Mouse (Mus musculus): ENCODE measurements at regions not wholly inside any gene's neighbourhood (a gene's known extent, or its start where the extent isn't known, plus 50 kb on each side); places are given as distances from the start of the nearest gene placed in this dataset.

DNA sequence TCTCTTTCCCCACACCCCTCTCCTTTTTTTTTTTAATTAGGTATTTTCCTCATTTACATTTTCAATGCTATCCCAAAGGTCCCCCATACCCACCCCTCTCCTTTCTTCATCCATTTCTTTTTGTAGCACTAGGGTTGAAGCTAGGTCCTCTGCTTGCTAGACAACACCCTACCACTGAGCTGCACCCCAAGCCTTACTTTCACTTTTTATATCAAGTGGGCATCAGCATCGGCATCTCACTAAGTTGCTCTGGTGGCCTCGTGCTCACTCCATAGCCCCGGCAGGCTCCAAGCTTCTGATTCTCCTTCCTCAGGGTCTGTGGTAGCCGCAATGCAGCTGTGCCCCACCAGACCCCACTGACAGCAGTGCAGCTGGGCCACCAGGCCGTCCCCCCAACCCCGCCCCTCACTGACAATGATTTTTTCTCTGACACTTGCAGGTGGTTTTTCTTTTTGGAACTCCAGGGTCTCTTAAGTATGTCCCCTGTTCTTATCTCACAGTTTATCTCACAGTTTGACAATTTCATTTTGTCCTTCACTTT, 77.5 kb downstream of the Nufip1 start:
- H3K27ac ChIP-seq (ENCODE audit: insufficient read depth, low read depth, low read length), result no peak overlapping the region
- H3K4me1 ChIP-seq (ENCODE audit: control insufficient read depth, insufficient read depth, insufficient read length, low read length), result peaks cover 6% of the 10 kb centered on the region
- no peaks in the 10 kb centered on the region for H3K27me3 ChIP-seq (ENCODE audit: control insufficient read depth, insufficient read depth, low read length)
- no peaks in the 10 kb centered on the region for H3K36me3 ChIP-seq (ENCODE audit: control insufficient read depth, insufficient read depth, low read length)
- no peak for TF ChIP-seq CTCF (IDR thresholded peaks at IDR 0.05; ENCODE audit: extremely low read depth, insufficient read length, insufficient replicate concordance, low read depth, low read length)
- TF ChIP-seq POLR2A (IDR thresholded peaks at IDR 0.05; ENCODE audit: low read depth, low read length), result no peak
- H3K4me3 ChIP-seq (ENCODE audit: low read depth, low read length), result peak overlapping the region; percentile 34
- WGBS, result 50% methylated on average over 6 of the region's 6 CpGs

DNA sequence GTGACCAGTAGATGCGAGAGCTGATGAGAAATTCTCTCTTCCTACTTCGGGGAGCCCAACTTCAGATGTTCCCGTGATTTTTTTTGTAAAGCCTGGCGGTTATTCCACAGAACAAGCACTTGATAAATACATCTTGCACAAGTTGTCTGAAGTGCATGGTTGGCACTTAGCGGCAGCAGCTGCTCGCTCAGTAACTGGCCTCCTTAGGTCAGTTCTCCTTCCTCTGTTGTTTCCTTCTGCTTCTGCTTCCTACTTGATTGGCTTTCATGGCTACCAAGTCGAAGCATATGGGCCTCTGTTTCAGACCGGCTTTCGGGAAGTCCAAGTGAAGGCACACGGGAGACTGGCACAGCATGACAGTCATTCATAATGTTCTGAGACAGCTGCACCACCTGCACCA, 84.6 kb downstream of the Nufip1 start:
- Histone ChIP-seq H3K27ac (ENCODE audit: insufficient read depth, low read depth, low read length) (no peak overlapping the region), H3K36me3 (ENCODE audit: control insufficient read depth, insufficient read depth, low read length) (no peaks in the 10 kb centered on the region), H3K27me3 (ENCODE audit: control insufficient read depth, insufficient read depth, low read length) (no peaks in the 10 kb centered on the region), H3K4me1 (ENCODE audit: control insufficient read depth, insufficient read depth, insufficient read length, low read length) (0 out of 2 replicates have a peak, but pooled peaks cover 2% of the 10 kb centered on the region), H3K4me3 (ENCODE audit: low read depth, low read length) (no peak overlapping the region)
- WGBS, result 76% methylated on average over 10 of the region's 10 CpGs
- TF ChIP-seq CTCF (IDR thresholded peaks at IDR 0.05; ENCODE audit: extremely low read depth, insufficient read length, insufficient replicate concordance, low read depth, low read length) (no peak), POLR2A (IDR thresholded peaks at IDR 0.05; ENCODE audit: low read depth, low read length) (no peak)

DNA sequence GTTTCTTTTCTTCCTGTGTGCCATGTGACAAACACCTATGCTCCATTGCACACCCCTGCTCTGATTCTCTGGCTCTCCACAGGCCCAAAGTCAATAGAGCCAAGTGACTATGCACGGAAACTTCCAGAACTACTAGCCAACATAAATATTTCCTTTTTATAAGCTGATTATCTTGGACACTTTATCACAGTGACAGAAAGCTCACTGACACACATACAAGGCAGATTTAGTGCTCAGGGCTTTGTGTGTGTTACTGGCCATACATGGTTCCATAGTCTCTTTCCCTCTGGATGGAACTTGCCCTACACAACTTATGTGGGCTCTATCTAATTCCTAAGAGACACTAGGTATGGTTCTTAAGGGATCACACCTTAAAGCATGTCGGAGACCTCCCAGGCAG, 86.7 kb downstream of the Nufip1 start:
- Histone ChIP-seq H3K36me3 (ENCODE audit: control insufficient read depth, insufficient read depth, low read length) (no peaks in the 10 kb centered on the region), H3K4me1 (ENCODE audit: control insufficient read depth, insufficient read depth, insufficient read length, low read length) (0 out of 2 replicates have a peak, but pooled peaks cover 2% of the 10 kb centered on the region), H3K4me3 (ENCODE audit: low read depth, low read length) (no peak overlapping the region), H3K27me3 (ENCODE audit: control insufficient read depth, insufficient read depth, low read length) (no peaks in the 10 kb centered on the region), H3K27ac (ENCODE audit: insufficient read depth, low read depth, low read length) (no peak overlapping the region)
- 72% methylated on average over 2 of the region's 2 CpGs for WGBS
- TF ChIP-seq POLR2A (IDR thresholded peaks at IDR 0.05; ENCODE audit: low read depth, low read length) (no peak), CTCF (IDR thresholded peaks at IDR 0.05; ENCODE audit: extremely low read depth, insufficient read length, insufficient replicate concordance, low read depth, low read length) (no peak)

DNA sequence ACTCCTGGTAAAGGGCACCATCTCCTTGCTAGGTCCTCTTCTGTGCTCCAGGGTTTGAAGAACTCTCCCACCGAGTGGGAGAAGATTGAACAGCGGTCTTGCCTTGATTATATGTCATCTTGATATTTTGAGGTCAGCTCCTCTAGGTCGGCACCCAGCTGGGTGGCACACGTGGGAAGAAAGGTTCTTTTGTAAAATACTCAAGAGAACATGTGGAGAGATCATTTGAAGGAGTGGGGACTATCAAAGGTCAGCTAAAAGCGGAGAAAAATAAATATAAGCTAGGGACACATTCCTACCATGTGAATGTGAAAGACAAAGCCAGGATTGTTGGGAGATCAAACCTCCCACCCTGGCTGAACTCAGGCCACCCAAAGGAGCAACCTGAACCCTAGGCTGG, 87.7 kb downstream of the Nufip1 start:
- no peaks in the 10 kb centered on the region for H3K27me3 ChIP-seq (ENCODE audit: control insufficient read depth, insufficient read depth, low read length)
- TF ChIP-seq CTCF (IDR thresholded peaks at IDR 0.05; ENCODE audit: extremely low read depth, insufficient read length, insufficient replicate concordance, low read depth, low read length) (no peak), POLR2A (IDR thresholded peaks at IDR 0.05; ENCODE audit: low read depth, low read length) (no peak)
- WGBS, result 64% methylated on average over 5 of the region's 5 CpGs
- no peak overlapping the region for H3K27ac ChIP-seq (ENCODE audit: insufficient read depth, low read depth, low read length)
- 0 out of 2 replicates have a peak, but pooled peaks cover 1% of the 10 kb centered on the region for H3K4me1 ChIP-seq (ENCODE audit: control insufficient read depth, insufficient read depth, insufficient read length, low read length)
- H3K4me3 ChIP-seq (ENCODE audit: low read depth, low read length), result no peak overlapping the region
- no peaks in the 10 kb centered on the region for H3K36me3 ChIP-seq (ENCODE audit: control insufficient read depth, insufficient read depth, low read length)

DNA sequence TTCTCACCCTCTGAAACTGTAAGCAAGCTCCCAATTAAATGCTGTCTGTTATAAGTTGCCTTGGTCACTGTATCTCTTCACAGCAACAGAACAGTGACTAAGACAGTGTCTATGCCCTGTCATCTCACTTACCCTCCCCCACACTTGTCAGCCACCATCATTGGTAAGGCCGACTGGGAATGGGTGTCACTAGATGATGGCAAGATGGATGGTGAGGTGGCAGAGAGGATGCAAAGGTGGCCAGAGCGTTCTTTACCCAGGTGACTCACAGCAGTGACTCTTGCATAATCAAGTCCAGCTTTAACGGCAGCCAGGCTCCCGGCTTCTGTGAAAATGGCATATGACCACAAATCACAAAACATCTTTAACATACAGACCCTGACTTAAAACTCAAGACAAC, 91.9 kb downstream of the Nufip1 start:
- no peaks in the 10 kb centered on the region for H3K27me3 ChIP-seq (ENCODE audit: control insufficient read depth, insufficient read depth, low read length)
- H3K4me3 ChIP-seq (ENCODE audit: low read depth, low read length), result no peak overlapping the region
- H3K27ac ChIP-seq (ENCODE audit: insufficient read depth, low read depth, low read length), result no peak overlapping the region
- no peak for TF ChIP-seq POLR2A (IDR thresholded peaks at IDR 0.05; ENCODE audit: low read depth, low read length)
- TF ChIP-seq CTCF (IDR thresholded peaks at IDR 0.05; ENCODE audit: extremely low read depth, insufficient read length, insufficient replicate concordance, low read depth, low read length), result no peak
- no peaks in the 10 kb centered on the region for H3K36me3 ChIP-seq (ENCODE audit: control insufficient read depth, insufficient read depth, low read length)
- 86% methylated on average over 4 of the region's 4 CpGs for WGBS
- H3K4me1 ChIP-seq (ENCODE audit: control insufficient read depth, insufficient read depth, insufficient read length, low read length), result no peaks in the 10 kb centered on the region

DNA sequence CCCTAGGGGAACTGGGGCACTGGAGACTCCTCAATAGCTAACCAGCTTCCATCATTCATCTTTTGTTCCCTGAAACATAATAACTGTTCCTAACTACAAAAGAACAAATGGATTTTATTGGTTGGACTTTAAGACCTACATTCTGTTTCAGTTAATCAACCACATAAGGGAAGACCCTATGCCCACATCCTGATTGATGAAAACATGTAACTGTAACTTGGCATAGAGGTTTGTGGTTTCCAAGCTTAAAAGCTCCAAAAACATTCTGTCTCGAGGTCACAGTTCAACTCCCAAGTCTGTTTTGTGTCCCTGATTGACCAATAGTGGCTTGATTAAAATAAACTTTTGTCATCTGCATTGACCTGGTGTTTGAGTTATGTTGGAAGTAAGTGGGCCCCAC, 92.4 kb downstream of the Nufip1 start:
- TF ChIP-seq CTCF (IDR thresholded peaks at IDR 0.05; ENCODE audit: extremely low read depth, insufficient read length, insufficient replicate concordance, low read depth, low read length) (no peak), POLR2A (IDR thresholded peaks at IDR 0.05; ENCODE audit: low read depth, low read length) (no peak)
- no peaks in the 10 kb centered on the region for H3K4me1 ChIP-seq (ENCODE audit: control insufficient read depth, insufficient read depth, insufficient read length, low read length)
- H3K36me3 ChIP-seq (ENCODE audit: control insufficient read depth, insufficient read depth, low read length), result no peaks in the 10 kb centered on the region
- H3K27ac ChIP-seq (ENCODE audit: insufficient read depth, low read depth, low read length), result no peak overlapping the region
- 64% methylated on average over 1 of the region's 1 CpGs for WGBS
- H3K4me3 ChIP-seq (ENCODE audit: low read depth, low read length), result no peak overlapping the region
- H3K27me3 ChIP-seq (ENCODE audit: control insufficient read depth, insufficient read depth, low read length), result no peaks in the 10 kb centered on the region

DNA sequence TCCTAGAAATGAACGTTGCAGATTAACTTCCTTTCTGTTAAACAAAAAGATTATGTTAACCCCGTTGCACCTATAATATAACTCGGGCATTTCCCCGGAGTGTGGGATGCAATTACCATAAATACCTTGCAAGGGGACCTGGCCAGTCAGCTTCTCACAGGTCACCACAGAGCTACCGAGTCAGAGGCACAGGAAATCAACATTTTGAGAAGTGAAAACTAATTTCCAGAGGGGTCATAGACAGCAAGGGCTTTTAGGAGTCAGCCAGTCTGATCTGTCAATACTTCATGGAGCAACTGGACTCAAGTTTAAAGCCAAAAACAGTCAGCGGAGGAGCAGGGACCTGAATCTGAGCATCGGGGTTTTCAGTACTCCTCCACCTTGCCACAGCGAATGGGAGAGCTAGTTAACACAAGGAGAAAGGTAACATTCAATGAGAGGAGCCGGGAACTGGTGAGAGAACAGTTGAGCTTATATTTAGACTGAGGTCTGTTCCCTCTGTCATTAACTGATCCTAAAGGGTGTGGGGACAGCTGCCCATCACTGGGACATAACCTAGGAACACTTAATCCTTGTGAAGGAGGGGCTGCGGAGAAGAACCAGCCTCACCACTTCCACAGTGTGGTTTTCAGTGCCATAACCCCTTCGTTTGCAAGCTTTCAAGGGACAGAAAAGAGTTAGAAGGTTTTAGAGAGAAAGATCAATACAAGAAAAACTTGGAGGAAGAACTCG, 105.9 kb downstream of the Nufip1 start:
- H3K27ac ChIP-seq (ENCODE audit: insufficient read depth, low read depth, low read length), result no peak overlapping the region
- no peak for TF ChIP-seq CTCF (IDR thresholded peaks at IDR 0.05; ENCODE audit: extremely low read depth, insufficient read length, insufficient replicate concordance, low read depth, low read length)
- no peak for TF ChIP-seq POLR2A (IDR thresholded peaks at IDR 0.05; ENCODE audit: low read depth, low read length)
- H3K36me3 ChIP-seq (ENCODE audit: control insufficient read depth, insufficient read depth, low read length), result no peaks in the 10 kb centered on the region
- H3K4me1 ChIP-seq (ENCODE audit: control insufficient read depth, insufficient read depth, insufficient read length, low read length), result peaks cover 5% of the 10 kb centered on the region; the same call in 1 of the 2 replicates
- H3K27me3 ChIP-seq (ENCODE audit: control insufficient read depth, insufficient read depth, low read length), result no peaks in the 10 kb centered on the region
- no peak overlapping the region for H3K4me3 ChIP-seq (ENCODE audit: low read depth, low read length)
- 49% methylated on average over 12 of the region's 12 CpGs for WGBS
